Mouse (Mus musculus): ENCODE results near the gene Chrna1. TPM values are rescaled to one million over a fixed set of nuclear protein-coding genes. Genes with fewer than 3 reads are reported as not detected.

Chrna1 gene
- polyA plus RNA-seq, 1 experiment from 2014 or later, result 0.66 TPM

GRCm38 (mm10) chr2:73540450-73541162 lies 39.5 kb downstream of the Chrna1 start:
- peak overlapping the region; percentile 14; the same call in 1 of the 2 replicates for H3K4me3 ChIP-seq (ENCODE audit: low read depth, low read length)
- H3K9me3 ChIP-seq (ENCODE audit: control insufficient read depth, low read length), result no peaks in the 10 kb centered on the region
- peaks cover 7% of the 10 kb centered on the region for H3K4me1 ChIP-seq (replicated peaks; ENCODE audit: control insufficient read depth, insufficient read depth, low read length)
- H3K27me3 ChIP-seq (replicated peaks; ENCODE audit: control insufficient read depth, insufficient read depth, low read length), result no peaks in the 10 kb centered on the region
- 19% methylated on average over 16 of the region's 16 CpGs for WGBS
- no peaks in the 10 kb centered on the region for H3K36me3 ChIP-seq (ENCODE audit: control insufficient read depth, insufficient read depth, low read length)
- ATAC-seq (replicated peaks; ENCODE audit: low FRiP score) (no peak), DNase-seq (ENCODE audit: low spot score) (no peak)
- peak overlapping the region; percentile 53 for H3K4me2 ChIP-seq
- H3K9ac ChIP-seq (ENCODE audit: low read depth, low read length), result no peak overlapping the region
- H3K27ac ChIP-seq (ENCODE audit: low read depth, low read length), result no peak overlapping the region

GRCm38 (mm10) chr2:73539697-73540096 lies 40.4 kb downstream of the Chrna1 start:
- 26% methylated on average over 1 of the region's 1 CpGs for WGBS
- no peak overlapping the region for H3K9ac ChIP-seq (ENCODE audit: low read depth, low read length)

GRCm38 (mm10) chr2:73539141-73539540 lies 41.0 kb downstream of the Chrna1 start:
- Histone ChIP-seq H3K36me3 (ENCODE audit: control insufficient read depth, insufficient read depth, low read length) (no peaks in the 10 kb centered on the region), H3K27ac (ENCODE audit: low read depth, low read length) (no peak overlapping the region), H3K9me3 (ENCODE audit: control insufficient read depth, low read length) (no peaks in the 10 kb centered on the region), H3K27me3 (replicated peaks; ENCODE audit: control insufficient read depth, insufficient read depth, low read length) (no peaks in the 10 kb centered on the region), H3K9ac (ENCODE audit: low read depth, low read length) (no peak overlapping the region), H3K4me1 (replicated peaks; ENCODE audit: control insufficient read depth, insufficient read depth, low read length) (peaks cover 7% of the 10 kb centered on the region), H3K4me3 (ENCODE audit: low read depth, low read length) (no peak overlapping the region), H3K4me2 (no peak overlapping the region)
- DNase-seq (ENCODE audit: low spot score) (no peak), ATAC-seq (replicated peaks; ENCODE audit: low FRiP score) (no peak)
- WGBS, result 80% methylated on average over 3 of the region's 3 CpGs

More at GRCm38 (mm10) chr2:73539697-73540096, 40.4 kb downstream of the Chrna1 start:
- no peak for DNase-seq (ENCODE audit: low spot score)
- H3K9me3 ChIP-seq (ENCODE audit: control insufficient read depth, low read length), result no peaks in the 10 kb centered on the region
- H3K4me2 ChIP-seq, result no peak overlapping the region
- peaks cover 7% of the 10 kb centered on the region for H3K4me1 ChIP-seq (replicated peaks; ENCODE audit: control insufficient read depth, insufficient read depth, low read length)
- H3K36me3 ChIP-seq (ENCODE audit: control insufficient read depth, insufficient read depth, low read length), result no peaks in the 10 kb centered on the region
- ATAC-seq (replicated peaks; ENCODE audit: low FRiP score), result no peak
- no peak overlapping the region for H3K27ac ChIP-seq (ENCODE audit: low read depth, low read length)
- H3K4me3 ChIP-seq (ENCODE audit: low read depth, low read length), result no peak overlapping the region
- H3K27me3 ChIP-seq (replicated peaks; ENCODE audit: control insufficient read depth, insufficient read depth, low read length), result no peaks in the 10 kb centered on the region

- 74% methylated on average over 13 of the region's 13 CpGs for WGBS
- ATAC-seq (replicated peaks; ENCODE audit: low FRiP score), result no peak
These were observed 41.5 kb downstream of the Chrna1 start for GRCm38 (mm10) chr2:73538590-73538989.

GRCm38 (mm10) chr2:73536091-73536783 lies 43.9 kb downstream of the Chrna1 start:
- 72% methylated on average over 15 of the region's 15 CpGs for WGBS
- no peak overlapping the region for H3K4me3 ChIP-seq (ENCODE audit: low read depth, low read length)

More at GRCm38 (mm10) chr2:73538590-73538989, 41.5 kb downstream of the Chrna1 start:
- Histone ChIP-seq H3K36me3 (ENCODE audit: control insufficient read depth, insufficient read depth, low read length) (no peaks in the 10 kb centered on the region), H3K4me2 (no peak overlapping the region), H3K4me3 (ENCODE audit: low read depth, low read length) (no peak overlapping the region), H3K27ac (ENCODE audit: low read depth, low read length) (no peak overlapping the region), H3K9me3 (ENCODE audit: control insufficient read depth, low read length) (no peaks in the 10 kb centered on the region), H3K4me1 (replicated peaks; ENCODE audit: control insufficient read depth, insufficient read depth, low read length) (peaks cover 7% of the 10 kb centered on the region), H3K9ac (ENCODE audit: low read depth, low read length) (no peak overlapping the region), H3K27me3 (replicated peaks; ENCODE audit: control insufficient read depth, insufficient read depth, low read length) (no peaks in the 10 kb centered on the region)
- no peak for DNase-seq (ENCODE audit: low spot score)

GRCm38 (mm10) chr2:73534720-73535119 lies 45.4 kb downstream of the Chrna1 start:
- no peak overlapping the region for H3K4me2 ChIP-seq
- H3K9me3 ChIP-seq (ENCODE audit: control insufficient read depth, low read length), result no peaks in the 10 kb centered on the region
- DNase-seq (ENCODE audit: low spot score) (no peak), ATAC-seq (replicated peaks; ENCODE audit: low FRiP score) (no peak)
- H3K27me3 ChIP-seq (replicated peaks; ENCODE audit: control insufficient read depth, insufficient read depth, low read length), result no peaks in the 10 kb centered on the region
- no peak overlapping the region for H3K27ac ChIP-seq (ENCODE audit: low read depth, low read length)
- H3K36me3 ChIP-seq (ENCODE audit: control insufficient read depth, insufficient read depth, low read length), result no peaks in the 10 kb centered on the region
- H3K4me3 ChIP-seq (ENCODE audit: low read depth, low read length), result no peak overlapping the region
- peaks cover 19% of the 10 kb centered on the region for H3K4me1 ChIP-seq (replicated peaks; ENCODE audit: control insufficient read depth, insufficient read depth, low read length)
- 83% methylated on average over 10 of the region's 10 CpGs for WGBS
- H3K9ac ChIP-seq (ENCODE audit: low read depth, low read length), result no peak overlapping the region

More at GRCm38 (mm10) chr2:73536091-73536783, 43.9 kb downstream of the Chrna1 start:
- ATAC-seq (replicated peaks; ENCODE audit: low FRiP score), result no peak
- Histone ChIP-seq H3K27ac (ENCODE audit: low read depth, low read length) (no peak overlapping the region), H3K9ac (ENCODE audit: low read depth, low read length) (no peak overlapping the region), H3K4me1 (replicated peaks; ENCODE audit: control insufficient read depth, insufficient read depth, low read length) (peaks cover 12% of the 10 kb centered on the region), H3K9me3 (ENCODE audit: control insufficient read depth, low read length) (no peaks in the 10 kb centered on the region), H3K4me2 (no peak overlapping the region), H3K36me3 (ENCODE audit: control insufficient read depth, insufficient read depth, low read length) (no peaks in the 10 kb centered on the region), H3K27me3 (replicated peaks; ENCODE audit: control insufficient read depth, insufficient read depth, low read length) (no peaks in the 10 kb centered on the region)
- no peak for DNase-seq (ENCODE audit: low spot score)

GRCm38 (mm10) chr2:73530487-73530886 lies 49.7 kb downstream of the Chrna1 start:
- Histone ChIP-seq H3K4me2 (peak overlapping the region; percentile 91), H3K4me1 (replicated peaks; ENCODE audit: control insufficient read depth, insufficient read depth, low read length) (peaks cover 33% of the 10 kb centered on the region), H3K9me3 (ENCODE audit: control insufficient read depth, low read length) (no peaks in the 10 kb centered on the region), H3K27ac (ENCODE audit: low read depth, low read length) (peak overlapping the region; percentile 70), H3K9ac (ENCODE audit: low read depth, low read length) (0 out of 2 replicates have a peak overlapping the region, but pooled peaks have one; percentile 14), H3K36me3 (ENCODE audit: control insufficient read depth, insufficient read depth, low read length) (no peaks in the 10 kb centered on the region), H3K4me3 (ENCODE audit: low read depth, low read length) (no peak overlapping the region), H3K27me3 (replicated peaks; ENCODE audit: control insufficient read depth, insufficient read depth, low read length) (no peaks in the 10 kb centered on the region)
- WGBS, result 50% methylated on average over 5 of the region's 5 CpGs
- DNase-seq (ENCODE audit: low spot score), result no peak
- ATAC-seq (replicated peaks; ENCODE audit: low FRiP score), result peak; percentile 72

- DNase-seq (ENCODE audit: low spot score) (peak; percentile 81), ATAC-seq (replicated peaks; ENCODE audit: low FRiP score) (peak; percentile 63)
- Histone ChIP-seq H3K9me3 (ENCODE audit: control insufficient read depth, low read length) (no peaks in the 10 kb centered on the region), H3K27me3 (replicated peaks; ENCODE audit: control insufficient read depth, insufficient read depth, low read length) (no peaks in the 10 kb centered on the region), H3K4me3 (ENCODE audit: low read depth, low read length) (peak within 1 kb of the TSS; percentile 73), H3K9ac (ENCODE audit: low read depth, low read length) (peak within 1 kb of the TSS; percentile 86), H3K27ac (ENCODE audit: low read depth, low read length) (peak within 1 kb of the TSS; percentile 75), H3K4me2 (peak within 1 kb of the TSS; percentile 91), H3K4me1 (replicated peaks; ENCODE audit: control insufficient read depth, insufficient read depth, low read length) (peaks cover 33% of the 10 kb centered on the region), H3K36me3 (ENCODE audit: control insufficient read depth, insufficient read depth, low read length) (no peaks in the 10 kb centered on the region)
- 3% methylated on average over 63 of the region's 66 CpGs for WGBS
These were observed 50.5 kb downstream of the Chrna1 start, which contains the start of gene Wipf1 for GRCm38 (mm10) chr2:73529356-73530330. Wipf1 (minus strand) TSS chr2:73529734.

Data from liver, embryonic 11.5 days (tissue).